Mouse (Mus musculus) megakaryocyte, adult 5-6 weeks (primary cell): ENCODE data around the gene Hoxa9. TPM values are rescaled to one million over a fixed set of nuclear protein-coding genes. Genes with fewer than 3 reads are reported as not detected.

Experiments used
- ATAC-seq: 2 replicates; pipeline ENCODE4 v1.8.0; 2016; ENCODE audit warnings: mild to moderate bottlenecking, inconsistent platforms; ENCODE audit not compliant: poor library complexity, severe bottlenecking
- total RNA-seq, 2 experiments: library from RNA; stranded (forward) in 1 of 2; stranded (reverse) in 1 of 2; fragments of 153-499, 151-499 nt in 1 of 2; fragments of 221-1000, 200-1000 nt in 1 of 2; gene quantifications; 2 replicates each; pipeline versions ENCODE4 v1.2.3 to v1.2.4; 2015 to 2017

Hoxa9 gene
- total RNA-seq, 2 experiments from 2014 or later: 0.36 to 1.5 TPM

DNA sequence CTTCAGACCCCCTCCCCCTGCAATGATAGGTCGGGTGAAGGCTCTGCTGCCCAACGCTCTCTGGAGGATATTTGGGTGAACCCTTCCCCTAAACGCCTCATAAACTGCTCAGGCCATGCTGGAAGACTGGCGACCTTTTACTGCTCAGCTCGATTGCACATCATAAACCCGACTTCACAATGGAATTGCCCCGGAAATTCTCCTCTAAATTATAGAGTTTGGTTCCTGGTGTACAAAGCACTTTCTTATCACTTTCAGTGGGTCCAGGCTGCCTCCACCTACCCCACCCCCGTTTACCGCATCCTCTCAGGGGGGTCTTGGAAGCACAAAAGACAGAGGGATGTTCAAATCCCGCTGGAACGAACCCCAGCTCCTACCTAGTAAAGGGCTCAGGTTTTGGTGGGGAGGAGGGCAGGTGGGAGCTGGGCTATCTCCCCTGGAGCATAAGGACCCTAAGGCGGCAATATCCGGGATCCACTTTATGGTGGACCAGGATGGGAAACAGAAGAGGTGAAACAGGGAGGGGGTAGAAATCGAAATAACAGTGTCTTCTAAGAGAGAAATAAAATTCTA lies 12.2 kb downstream of the Hoxa9 start:
- no peak for ATAC-seq

DNA sequence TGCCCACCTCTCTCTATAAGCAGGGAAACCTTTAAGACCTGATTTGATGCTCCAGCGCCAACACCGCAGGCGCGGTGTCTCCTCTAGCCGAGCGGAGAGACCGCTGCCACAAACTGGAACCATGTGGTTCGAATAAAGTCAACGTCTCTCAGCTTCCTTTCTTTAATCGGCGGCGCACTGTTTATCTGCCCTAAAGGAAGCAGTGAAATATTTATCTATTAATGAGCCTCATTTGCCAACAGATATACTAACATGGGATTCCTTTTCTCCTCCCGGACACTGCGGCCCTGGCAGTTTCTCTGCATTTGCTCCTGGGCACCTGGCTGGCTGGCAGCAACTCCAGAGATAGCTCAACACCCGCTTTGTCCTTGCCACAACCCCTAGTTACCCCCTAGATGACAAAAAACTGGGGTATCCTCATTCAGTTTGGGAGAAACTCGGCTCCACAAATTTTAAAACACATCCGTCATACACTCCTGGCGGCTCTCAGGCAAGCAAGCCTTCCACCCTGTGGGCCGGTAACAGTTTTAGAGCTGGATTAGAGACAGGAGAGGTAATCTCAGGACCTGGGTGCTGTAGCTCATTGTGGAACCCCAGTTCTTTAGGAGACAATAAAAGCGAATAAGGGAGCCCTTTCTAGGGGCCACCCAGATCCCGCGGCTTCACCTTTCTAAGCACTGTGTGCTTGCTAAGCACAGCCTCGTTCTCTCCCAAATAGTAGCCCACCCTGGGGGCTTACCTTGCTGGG lies 12.8 kb downstream of the Hoxa9 start:
- ATAC-seq: no peak

DNA sequence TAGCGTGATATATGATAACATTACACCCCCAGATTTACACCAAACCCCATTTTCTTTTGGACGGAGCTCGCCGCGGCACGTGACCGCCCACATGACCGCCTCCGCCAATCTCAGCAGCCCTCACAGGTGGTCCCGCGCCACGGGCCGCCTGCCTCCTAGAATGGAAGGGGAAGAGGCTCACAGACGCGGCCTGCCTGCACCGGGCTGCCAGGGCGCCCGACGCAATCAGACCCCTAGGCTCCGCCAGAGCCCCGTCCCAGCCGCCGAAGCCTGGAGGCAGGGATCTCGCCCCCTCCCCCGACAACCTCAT lies 13.5 kb downstream of the Hoxa9 start:
- peak; percentile 35 for ATAC-seq

DNA sequence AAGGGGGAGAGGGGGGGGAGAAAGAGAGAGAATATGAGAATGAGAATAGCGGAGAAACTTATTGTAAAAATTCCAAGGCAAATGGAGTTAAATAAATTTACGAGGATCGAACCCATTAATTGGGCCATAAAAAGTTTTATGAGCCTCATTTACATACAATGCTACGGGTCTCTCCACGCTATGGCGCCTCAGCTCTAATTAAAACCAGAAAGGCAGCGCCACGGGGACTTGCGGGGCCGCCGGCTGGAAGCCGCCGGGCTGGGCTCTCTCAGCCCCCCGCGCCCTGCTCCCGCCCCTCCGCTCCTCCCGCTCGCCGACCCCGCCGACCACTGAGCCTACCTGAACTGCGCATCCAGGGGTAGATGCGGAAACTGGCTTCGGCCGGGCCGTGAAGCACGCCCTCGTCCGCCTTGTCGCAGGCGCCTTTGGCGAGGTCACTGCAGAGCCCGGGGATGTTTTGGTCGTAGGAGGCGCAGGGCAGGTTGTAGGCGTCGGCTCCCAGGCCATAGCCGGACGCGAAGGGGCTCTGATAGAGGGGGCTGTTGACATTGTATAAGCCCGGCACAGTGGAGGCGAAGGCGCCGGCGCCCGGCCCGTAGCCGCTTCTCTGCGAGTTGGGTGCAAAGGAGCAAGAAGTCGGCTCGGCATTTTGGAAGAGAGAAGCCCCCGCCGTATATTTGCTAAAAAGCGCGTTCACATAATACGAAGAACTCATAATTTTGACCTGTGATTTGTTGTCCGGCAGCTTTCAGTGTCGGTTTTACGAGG lies 14.0 kb downstream of the Hoxa9 start:
- 0 out of 2 replicates have a peak, but pooled peaks have one; percentile 2 for ATAC-seq

DNA sequence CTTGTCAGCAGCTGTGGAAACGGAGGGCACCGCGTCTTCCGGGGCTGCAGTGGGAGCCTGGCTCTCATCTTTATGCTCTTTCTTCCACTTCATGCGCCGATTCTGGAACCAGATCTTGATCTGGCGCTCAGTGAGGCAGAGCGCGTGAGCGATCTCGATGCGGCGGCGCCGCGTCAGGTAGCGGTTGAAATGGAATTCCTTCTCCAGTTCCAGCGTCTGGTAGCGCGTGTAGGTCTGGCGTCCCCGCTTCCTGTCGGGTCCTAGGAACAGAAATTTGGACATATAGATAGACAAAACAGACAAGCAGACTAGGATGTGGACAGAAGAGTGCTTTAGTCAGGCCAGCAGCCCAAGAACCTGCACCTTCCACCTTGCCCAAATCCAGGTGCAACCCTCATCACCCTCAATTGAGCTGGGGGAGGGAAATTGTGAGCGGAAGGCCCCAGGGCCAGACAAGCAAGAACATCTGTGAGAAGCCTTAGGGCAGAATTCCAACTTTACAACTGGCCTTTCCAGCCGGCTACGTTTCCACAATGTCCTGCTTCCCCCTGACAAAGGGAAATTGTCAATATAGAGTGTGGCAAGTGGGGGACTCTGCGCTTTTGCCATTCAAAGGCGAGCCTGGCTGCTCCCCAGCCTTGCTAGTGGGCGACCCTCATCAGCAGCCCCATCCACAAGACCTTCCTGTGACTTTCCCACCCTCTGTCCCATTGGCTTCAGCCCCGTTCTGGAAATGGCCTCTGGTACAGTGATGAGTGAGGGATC lies 14.9 kb downstream of the Hoxa9 start:
- ATAC-seq: no peak

DNA sequence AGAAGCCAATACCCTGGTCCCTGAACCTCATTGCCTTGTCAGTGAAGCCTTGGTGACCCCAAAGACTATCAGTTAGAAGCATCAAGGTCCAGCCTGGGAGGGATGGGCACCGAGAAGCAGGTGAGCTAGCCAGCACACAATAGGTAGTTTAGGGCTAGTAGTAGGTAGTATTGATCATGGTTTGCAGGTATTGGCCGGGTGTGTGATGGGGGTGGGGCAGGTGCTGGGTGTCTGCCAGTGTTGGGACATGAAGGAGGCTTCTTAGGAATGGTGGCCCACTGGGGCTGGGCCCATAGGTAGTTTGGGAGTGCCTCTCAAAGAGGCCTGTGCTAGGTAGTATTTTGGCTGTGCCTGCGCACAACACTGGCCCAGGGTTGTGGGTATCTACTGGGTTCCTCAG lies 15.8 kb downstream of the Hoxa9 start:
- no peak for ATAC-seq

DNA sequence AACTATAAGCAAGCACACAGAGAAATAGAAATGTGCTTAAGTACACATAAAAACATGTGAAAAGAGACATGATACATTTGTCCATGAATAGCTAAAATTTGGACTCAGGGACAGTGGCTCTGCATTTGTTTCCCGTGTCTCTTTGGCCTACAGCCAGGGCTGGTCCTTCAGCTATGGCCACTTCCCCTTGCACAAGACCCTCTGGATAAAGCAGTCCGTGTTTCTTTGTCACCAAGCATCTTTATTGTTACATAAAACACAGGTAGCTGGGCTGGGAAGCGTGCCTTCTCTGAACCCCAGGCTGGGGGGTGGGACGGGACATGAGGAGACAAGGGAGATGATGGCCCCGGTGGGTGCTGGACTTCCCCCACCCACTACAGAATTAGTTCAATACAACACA lies 16.6 kb downstream of the Hoxa9 start:
- ATAC-seq: no peak

DNA sequence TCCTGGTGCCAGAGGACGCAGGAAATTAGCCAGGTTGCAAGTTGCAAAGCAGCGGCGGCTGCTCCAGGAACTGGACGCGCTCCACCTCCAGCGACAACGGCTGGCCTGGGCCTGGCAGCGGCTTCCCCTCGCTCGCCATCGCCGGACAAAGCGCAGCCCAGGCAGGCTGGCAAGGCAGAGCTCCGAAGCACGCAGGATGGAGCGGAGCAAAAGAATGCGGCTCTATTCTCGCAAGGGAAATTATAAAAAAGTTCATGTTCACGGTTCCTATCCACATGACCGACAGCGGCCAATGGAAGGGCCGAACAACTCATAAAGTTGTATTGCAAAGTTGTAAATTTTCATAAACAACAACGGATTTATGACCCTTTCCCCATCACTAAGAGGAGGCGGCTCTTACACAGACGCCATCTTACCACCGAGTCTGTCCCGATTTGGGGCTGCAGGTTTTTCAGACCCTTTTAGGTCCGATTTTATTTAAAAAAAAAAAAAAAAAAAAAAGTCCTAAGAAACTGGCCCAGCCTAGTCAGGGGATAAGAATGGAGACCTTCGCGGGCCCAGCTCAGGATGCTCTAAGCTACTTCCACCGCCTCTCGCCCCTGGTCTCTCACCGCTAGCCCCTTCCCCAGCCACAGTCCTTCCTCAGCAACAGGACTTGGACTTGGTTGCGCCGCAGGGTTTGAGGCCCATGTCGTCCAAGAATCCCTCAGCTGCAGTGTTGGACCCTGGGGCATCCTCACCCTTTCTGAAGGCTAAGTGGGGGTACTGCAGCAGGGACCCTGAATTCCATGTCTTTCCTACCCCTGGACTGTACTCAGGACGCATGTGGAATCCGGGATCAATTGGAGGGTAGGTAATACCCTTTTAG lies 17.5 kb downstream of the Hoxa9 start, which contains the start of the genes Hoxa3 and Gm28308:
Hoxa3 (minus strand) TSS at position 218 of the 868 bp plus-strand sequence.
Gm28308 (minus strand) TSS at position 221 of the 868 bp plus-strand sequence.
- ATAC-seq: 0 out of 2 replicates have a peak, but pooled peaks have one; percentile 15

DNA sequence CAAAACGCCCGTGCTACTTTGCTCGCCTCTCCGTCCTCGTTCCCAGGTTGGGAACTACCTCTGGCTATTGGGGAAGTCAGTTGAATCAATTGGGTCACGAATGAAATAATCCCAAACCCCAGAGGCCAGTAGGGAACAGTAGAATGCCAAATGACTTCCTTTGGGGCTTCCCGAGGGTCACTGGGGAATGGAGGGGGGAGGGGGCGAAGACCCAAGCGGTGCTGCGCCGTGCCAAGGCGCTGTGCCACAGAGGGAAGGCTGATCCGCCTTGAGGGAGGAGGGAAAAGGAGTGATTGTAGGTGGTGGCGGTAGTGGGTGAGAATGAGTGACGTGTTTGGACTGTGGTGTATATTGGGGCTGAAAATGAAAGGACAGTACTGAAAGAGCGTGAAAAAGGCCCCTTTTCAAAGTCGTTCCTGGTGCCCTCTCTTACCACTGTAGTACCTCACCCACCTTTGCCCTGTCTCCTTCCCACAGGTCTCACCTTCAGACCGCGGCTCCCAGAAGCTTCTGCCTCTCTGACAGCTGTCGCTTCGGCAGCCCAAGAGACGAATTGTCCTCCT lies 18.3 kb downstream of the Hoxa9 start:
- peak; percentile 27; the same call in 1 of the 2 replicates for ATAC-seq

DNA sequence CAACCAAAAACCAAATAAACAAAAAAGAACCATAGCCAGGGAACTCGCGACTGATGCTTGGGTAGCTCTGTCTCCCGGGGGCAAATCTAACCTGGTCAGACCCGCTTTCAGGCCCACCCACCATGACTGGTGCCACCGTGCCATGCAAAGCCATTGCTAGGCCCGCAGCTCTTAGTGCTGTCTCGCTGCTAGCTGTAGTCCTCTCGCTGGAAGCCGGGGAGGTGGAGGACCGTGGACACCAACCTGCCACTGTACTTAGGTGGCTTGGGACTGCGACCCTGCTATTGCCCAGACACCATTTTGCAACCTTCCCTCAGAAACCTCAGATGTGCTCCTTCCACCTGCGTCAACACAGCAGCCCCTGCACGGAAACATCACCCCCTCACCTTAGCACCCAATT lies 18.9 kb downstream of the Hoxa9 start:
- no peak for ATAC-seq

DNA sequence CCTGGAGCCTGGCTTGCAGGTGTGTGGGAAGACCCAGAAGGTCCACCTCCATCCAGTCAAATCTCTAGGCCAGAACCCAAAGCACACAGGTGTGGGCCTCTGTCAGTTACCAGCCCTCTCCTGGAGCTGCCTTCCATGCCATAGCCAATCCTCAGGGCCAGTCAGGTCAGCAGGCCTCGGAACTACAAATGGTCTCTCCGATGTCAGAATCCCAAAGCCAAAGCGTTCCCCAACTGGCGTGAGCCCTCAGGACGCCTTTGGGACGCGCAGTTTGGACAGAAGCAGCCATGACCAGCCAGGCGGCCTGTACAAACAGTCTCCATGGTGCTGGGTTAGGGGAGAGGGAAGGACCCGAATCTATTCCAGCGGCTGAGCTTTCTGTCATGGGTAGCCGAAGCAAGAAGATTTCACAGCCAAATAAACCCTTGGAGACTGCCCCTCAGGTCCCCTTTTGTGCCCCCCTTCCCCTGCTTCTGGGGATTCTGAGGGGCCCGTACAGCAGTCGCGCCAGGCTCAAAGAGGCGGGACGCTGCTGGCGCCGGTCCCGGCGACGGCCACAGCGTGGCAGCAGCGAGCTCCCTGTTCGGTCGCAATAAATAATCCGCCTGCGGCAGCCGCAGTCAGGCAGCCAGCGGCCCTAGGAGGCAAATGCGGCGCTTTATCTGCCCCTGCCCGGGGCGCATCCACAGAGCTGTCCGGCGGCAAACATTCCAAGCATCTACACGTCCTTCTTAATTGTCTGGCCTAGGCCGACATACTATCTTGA lies 19.5 kb downstream of the Hoxa9 start:
- ATAC-seq: peak; percentile 90

DNA sequence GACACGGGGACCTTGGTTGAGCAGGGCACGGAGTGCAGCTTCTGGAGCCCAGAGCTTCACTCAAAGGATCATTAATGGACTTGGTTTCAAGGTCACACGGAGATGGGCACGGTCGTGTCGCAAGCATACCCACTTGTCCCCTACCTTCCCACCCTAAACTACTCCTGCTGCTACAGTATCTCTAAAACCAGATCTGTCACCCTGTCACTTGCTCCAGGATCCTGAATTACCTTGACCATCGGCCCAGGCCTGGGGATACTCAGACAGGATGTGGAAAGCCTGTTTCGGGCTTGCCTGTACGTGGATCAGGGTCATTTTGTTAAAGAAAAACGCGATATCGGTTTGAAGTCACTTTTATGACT lies 21.2 kb downstream of the Hoxa9 start:
- ATAC-seq: no peak

DNA sequence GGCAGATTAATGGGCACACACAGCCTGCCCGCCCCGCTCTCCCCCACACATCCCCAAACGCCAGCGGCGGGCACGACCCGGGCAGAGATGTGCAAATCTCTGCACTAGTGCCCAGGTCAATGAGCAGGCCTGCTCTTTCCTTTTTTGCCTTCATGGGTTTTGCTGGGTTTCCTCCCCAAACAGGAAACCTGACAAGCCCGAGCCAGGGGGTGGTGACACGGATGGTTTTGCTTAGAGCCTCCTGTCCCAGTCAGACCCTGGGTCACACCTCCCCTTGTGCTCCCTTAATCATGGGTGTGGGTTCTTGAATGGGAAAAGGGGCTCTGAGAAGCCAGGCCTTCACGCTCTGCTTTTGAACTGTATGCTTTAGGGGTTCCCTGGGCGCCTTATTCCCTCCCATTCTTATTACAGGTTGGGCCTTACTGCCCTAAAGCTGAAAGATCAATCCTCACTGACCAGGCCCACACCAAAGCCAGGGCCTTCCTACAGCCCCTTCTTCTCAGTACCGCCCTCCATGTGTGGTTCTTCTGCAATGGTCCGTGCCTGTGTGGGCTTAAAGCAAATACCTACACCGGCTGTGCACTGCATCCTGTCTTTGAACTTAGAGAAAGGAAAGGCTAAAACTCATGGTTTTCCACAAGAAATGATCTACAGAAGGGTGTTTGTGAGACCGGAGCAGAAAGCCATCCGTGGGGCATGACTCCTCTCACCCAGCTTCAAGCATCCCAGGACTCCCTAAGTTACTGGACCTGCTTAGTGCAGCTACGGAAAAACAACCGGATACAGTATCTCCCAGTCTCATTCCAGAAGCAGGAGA lies 21.8 kb downstream of the Hoxa9 start:
- no peak for ATAC-seq

DNA sequence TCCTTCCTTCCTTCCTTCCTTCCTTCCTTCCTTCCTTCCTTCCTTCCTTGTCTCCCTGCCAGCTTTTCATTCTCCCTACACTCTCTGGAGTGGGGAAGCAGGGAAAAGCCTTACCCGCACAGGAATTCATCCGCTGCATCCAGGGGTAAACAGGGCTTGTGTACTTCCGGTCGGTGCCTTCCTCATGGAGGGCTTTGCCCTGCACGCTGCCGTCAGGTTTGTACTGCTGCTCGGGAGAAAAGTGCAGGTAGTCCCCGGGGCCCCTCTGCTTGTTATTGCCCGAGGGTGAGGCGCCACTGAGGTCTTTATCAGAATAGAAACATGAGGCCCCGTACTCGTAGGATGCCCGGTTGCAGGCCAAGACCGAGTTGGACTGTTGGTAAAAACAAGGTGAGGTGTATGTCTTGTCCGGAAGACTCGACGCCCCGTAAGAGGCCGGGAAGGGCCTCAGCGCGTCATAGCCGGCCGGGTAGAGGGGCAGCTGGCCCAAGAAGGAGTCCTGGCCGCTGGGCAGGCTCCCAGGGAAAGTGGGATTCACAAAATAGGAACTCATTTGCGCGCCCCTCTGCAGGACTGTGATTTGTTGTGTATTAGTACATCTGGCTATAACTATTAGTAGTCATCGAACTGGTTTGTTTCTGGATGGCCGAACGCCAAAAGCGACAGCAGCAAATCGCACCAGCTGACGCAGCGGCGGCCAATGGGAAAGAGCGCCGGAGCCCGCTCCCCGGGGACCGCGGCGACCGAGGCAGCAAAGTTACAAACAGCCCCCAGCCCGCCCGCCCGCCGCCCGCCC lies 22.6 kb downstream of the Hoxa9 start, which contains the start of gene Hoxa6:
Hoxa6 (minus strand) TSS at position 651 of the 796 bp plus-strand sequence.
- no peak for ATAC-seq

DNA sequence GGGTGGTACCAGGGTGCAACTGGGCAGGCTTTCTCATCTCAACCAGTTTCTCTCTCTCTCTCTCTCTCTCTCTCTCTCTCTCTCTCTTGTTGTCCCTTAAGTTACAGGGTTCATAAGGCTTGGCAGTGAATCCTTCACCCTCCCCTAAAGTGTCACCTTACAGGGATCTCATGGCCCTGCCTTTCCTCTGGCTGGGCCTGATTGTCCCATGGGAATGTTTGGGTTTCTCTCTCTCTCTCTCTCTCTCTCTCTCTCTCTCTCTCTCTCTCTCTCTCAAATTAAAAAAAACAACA lies 23.3 kb downstream of the Hoxa9 start:
- ATAC-seq: no peak

DNA sequence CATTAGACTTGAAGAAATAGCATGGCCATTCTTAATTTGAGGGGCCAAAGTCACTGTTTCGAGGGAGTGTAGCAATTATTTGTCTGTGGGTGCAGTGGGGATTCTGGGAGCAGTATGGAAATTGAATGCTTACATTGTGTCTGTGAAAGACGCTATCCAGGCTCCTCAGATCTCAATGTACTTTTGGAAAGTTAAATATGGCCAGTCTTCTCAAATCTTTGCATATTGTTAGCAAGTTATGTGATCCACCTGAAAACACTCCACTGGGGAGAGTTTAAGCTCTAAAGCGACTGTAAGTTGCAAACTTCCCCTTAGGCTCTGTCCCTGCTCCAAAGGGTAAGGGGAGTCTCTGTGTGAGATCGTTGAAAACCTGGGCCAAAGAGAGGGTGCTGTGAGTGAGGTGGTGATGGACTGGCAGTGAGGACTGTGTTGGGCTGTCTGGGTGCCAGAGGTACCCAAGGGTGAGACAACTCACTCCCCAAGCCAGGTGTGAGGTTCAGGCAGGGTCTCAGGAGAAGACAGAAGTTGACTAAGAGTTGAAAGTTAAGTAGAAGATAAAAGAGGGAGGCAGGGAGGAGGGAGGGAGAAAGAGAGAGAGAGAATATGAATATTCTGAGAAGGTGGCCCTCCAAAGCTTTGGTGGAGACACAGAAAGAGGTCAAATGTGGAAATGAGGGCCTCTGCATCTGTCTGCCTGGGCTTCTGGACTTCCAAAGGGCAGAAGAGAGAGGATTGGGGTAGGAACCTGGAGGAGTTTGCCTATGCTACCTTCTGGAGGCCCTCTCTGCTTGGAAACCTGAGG lies 23.8 kb downstream of the Hoxa9 start:
- ATAC-seq: no peak
